Mouse (Mus musculus): ENCODE measurements at regions not wholly inside any gene's neighbourhood (a gene's known extent, or its start where the extent isn't known, plus 50 kb on each side); places are given as distances from the start of the nearest gene placed in this dataset.
A peak's percentile ranks its signal among the peaks of the same experiment; 100 is the strongest.

GRCm38 (mm10) chr8:26809943-26810342, 167.2 kb upstream of the Zfp703 start:
- no peak for DNase-seq (ENCODE audit: low spot score in 2 of 2)

DNA sequence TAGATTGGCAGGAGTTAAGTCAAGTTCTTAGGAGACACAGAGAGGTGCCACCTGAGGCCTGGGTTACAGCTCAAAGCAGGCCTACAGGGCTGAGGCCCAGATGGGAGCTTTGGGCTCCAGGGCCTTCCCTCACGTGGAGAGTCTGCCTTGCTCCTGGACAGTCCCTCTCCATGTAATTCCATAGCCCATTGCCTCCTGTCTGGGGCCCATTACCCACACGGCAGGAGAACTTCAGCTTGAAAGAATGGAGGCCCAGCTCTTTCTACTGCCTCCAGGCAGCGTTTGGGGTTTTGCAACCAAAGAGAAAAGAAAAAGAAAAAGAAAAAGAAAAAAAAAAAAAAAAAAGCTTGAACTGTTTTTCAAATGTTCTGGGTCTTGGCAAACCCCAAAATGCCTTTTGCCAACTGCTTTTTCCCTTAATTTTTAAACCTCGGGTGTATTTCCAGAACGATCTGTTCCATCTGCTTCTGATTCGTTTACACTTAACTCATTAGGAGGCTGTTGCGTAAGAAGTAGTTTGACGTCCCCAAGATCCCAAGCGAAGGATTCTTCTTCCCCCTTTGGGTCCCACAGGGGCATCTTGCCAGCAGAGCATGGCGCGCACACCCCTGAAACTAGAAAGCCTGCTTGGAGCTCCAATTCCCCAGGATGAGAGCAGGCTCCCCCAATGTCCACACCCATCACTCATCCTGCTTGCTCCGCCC, 165.4 kb upstream of the Zfp703 start:
- no peak for DNase-seq (ENCODE audit: low spot score in 2 of 2)

DNA sequence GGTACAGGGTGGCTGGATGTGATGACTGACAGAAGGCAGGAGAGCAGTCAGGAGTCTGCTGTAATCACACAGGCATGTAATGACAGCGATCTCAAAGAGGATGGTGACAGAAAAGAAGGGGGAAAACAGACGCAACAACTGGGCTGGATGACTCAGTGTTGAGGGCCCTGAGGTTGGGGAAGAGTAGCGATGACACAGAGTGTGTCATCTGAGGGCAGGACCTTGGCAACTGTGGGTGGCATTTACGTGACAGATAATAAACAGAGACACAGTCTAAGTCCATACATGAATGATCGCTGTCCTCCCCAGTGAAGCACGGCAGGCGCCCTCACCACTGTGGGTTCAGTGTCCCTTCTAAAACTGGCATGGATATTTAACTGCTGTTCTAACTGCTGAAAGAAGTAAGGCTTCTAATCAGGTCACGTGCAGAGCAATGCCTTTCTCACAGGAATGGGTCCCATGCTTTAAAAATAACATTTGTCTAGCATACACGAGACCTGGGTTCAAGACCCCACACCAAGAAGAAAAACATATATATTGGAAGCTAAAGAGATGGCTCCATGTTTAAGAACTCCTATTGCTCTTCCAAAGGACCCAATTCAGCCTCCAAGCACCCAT, 163.8 kb upstream of the Zfp703 start:
- no peak for DNase-seq (ENCODE audit: low spot score in 2 of 2)

- DNase-seq (ENCODE audit: low spot score in 2 of 2), result no peak
These were observed 162.0 kb upstream of the Zfp703 start for GRCm38 (mm10) chr8:26815020-26815584.

DNA sequence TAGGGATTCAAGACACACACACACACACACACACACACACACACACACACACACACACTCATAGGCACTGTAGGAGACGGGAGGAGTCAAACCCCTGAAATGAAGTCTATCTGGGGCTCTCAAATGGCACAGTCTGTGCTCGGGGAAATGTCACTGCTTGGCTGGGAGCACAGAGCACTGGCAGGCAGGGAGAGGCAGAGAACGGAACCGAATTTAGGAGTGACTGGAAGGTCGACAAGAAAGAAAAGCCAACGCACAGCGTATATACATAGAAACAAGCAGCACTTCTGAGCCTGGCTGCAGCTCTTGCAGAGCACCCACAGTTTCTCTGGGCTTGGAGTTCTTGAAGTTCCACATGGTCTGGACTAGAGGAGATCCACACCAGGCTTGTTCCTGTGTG, 160.1 kb upstream of the Zfp703 start:
- DNase-seq (ENCODE audit: low spot score in 2 of 2), result no peak

DNA sequence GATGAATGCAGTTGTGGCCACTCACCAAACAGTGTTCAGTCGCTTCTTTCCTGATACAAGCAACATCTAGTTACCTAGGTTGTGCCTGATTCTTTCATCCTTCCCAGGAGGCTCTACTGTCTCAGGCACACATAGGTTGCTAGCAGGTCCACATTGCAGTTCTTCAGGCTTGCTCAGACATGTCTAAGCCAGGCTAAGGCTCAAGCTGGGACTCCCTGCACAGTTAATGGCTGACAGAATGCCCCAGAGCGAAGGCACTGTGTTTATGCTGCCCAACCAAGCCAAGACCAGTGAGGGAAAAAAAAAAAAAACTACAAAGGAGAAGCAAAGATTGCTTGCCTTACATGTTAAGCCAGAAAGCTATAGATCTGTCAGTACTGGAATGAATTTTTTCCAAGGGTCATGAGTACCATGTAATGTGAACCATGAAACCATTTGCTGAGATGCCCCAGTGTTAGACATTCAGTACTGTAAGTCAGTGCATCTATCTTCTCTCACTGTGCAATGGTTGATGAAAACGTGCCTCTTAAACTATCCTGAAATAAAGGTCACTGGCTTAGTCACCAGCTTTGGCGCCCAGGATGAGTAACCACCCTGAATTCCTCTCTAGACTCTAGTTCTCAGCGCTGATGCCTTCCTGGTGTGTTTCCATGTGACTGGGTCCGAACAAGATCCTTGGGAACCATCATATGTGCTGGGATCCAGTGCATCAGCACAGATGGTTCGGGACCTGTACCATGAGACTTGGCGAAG, 152.8 kb upstream of the Zfp703 start:
- no peak for DNase-seq (ENCODE audit: low spot score in 2 of 2)

GRCm38 (mm10) chr8:26828311-26828909, 148.7 kb upstream of the Zfp703 start:
- DNase-seq (ENCODE audit: low spot score in 2 of 2), result no peak

DNA sequence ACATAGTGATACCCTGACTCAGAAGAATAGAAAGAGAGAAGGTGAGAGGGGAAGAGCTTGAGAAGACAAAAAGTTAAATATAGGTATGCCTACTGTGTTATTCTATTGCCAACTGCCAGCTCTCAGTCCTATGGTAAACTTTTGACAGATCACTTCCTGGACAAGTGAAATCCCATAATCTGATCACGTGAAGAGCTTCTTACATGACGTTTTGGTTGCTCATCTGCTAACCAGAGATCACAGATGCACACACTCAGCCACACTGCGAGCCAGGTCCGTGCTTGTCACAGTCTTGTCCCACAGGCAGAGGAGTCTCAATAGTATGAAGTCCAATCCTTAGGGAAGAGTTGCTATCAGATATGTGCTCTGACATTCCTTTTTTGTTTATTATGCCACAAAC, 147.8 kb upstream of the Zfp703 start:
- DNase-seq (ENCODE audit: low spot score in 2 of 2), result no peak

DNA sequence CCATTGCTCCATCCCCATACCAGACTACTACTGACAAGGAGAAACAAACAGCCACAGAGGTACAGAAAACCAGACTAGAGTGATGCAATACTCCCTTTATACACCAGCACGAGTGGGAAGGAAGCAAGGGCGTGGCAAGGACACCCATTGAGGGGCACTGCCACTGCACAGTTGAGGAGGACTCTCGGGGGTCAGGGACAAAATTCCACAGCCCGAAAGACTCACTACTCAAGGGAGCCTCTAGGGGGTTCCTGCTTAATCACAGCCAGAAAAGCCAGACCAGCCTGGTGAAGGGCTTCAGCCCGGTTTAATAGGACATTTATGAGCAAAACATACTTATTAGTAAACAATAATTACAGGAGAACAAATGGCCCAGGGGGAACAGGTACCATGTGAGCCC, 146.0 kb upstream of the Zfp703 start:
- no peak for DNase-seq (ENCODE audit: low spot score in 2 of 2)

DNA sequence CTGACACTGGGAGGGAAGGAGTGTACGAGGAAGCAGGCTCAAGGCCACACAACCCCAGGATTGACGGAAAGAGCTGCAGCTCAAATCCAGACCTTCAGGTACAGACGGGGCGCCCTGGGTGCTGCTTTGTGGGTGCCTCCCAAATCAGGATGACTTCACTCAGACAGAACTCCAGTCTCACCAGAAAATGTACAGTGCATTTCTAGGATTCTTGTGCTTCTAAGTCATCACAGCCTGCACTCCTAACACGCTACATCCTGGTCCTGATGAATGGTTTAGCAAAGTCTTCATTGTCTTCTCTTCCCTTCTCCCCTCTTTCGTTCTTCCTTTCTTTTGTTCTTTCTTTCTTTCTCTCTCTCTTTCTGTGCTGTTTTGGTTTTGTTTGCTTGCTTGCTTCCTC, 145.3 kb upstream of the Zfp703 start:
- DNase-seq (ENCODE audit: low spot score in 2 of 2), result no peak

DNA sequence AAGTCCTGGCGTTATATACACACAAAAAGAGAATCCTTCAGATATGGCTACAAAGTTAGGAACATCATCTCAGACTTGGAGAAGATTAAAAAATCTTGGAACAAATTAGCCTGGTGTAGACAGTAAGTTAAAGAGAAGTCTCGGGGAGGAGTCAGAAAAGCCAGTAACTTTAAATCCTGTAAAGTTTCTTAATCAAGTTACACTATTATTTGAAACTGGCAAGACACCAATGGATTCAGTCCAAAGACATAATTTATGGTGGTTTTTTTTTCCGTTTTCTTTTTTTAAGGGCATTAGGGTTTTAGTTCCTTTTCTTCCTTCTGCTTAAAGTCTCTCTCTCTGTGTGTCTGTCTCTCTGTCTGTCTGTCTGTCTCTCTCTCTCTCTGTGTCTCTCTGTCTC, 144.6 kb upstream of the Zfp703 start:
- no peak for DNase-seq (ENCODE audit: low spot score in 2 of 2)

DNA sequence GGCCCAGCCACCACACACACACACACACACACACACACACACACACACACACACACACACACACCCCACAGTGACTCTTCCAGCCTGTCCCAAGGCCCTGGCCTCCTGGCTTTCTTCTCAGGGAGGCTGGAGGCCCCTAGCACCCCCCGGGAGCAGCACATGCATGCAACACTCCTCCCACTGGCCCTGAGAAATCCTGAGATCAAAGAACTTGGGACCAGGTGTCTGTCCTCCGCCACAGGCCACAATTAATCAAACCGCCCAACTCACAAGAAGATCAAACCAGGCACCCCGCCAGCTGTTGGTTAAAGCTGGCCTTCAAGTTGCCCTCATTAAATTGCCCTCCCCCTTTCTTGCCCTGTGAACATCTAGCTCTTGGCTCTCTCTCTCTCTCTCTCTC, 143.8 kb upstream of the Zfp703 start:
- peak in 1 of 2 experiments; percentile 32 for DNase-seq (ENCODE audit: low spot score in 2 of 2)

DNA sequence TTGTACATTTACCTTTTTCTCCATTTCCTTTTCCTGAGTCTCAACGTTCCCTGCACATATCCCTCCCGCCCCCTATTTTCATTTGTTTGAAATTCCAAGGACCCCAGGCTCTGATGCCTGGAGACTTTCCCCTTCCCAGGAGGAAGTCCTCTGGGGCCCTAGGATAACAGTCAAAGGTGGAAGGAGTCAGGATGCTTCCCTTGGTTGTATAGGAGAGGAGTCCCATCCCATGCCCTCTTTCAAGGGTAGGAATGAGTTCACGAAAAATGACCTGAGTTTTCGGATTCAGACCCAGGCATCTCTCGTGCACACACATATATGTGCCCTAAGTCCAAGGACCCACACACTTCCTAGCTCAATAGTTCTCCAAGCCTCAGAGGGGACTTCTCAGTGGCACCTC, 143.3 kb upstream of the Zfp703 start:
- DNase-seq (ENCODE audit: low spot score in 2 of 2), result no peak

DNA sequence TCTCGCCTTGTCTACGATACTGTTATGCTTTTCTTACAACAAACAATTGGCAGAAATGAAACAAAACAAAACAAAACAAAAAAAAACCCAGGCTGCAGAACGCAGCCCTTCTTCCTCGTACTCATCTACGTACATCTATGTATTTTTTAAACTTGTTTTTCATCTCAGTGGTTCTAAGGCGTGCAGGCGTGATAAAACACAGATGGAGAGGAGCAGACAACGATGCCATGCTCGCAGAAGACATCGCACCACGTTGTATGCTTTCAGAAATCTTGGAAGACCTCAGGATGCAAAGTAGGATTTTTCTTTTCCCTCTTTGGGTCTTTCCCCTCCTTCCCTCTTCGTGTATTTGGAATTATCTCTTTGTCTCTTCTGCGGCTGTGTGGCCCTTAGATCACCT, 142.5 kb upstream of the Zfp703 start:
- DNase-seq (ENCODE audit: low spot score in 2 of 2), result no peak

DNA sequence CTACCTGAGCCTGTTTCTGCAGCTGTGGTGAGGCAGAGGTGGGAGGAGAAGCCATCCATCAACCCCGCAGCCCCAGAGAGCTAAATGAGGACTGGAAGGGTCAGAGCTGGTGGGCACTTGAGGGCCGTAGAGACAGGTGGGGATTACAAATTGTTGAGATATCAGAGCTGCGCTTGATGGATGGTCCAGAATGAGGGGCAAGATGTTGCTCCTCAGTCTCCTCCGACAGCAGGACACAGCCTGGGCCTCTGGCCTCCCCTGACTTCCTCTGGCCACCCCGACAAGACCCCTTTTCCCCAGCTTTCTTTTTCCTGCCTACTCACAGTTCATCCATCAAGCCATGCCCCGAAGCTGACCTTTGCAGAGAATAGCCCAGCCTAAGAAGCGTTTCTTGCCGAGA, 142.0 kb upstream of the Zfp703 start:
- no peak for DNase-seq (ENCODE audit: low spot score in 2 of 2)

- DNase-seq (ENCODE audit: low spot score in 2 of 2), result no peak
These were observed 141.5 kb upstream of the Zfp703 start for GRCm38 (mm10) chr8:26835616-26836015.

DNA sequence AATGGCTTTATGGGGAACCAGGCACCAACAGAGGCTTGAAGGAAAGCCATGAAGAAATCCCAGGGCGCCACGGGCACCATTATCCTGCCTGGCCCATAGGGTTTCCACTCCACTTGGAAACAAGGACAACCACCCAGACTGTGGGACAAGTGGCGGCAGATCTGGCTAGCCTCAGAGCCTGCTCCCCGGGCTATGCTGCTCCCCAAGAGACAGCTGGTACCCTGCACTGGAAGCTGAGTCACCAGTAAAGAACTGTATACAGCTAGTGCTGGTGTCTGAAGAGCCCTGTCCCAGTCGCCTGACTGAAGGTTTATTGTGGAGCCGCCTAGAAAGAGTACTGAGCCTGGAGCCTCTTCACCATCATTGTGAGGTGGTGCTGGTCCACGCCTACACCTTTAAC, 140.6 kb upstream of the Zfp703 start:
- no peak for DNase-seq (ENCODE audit: low spot score in 2 of 2)

DNA sequence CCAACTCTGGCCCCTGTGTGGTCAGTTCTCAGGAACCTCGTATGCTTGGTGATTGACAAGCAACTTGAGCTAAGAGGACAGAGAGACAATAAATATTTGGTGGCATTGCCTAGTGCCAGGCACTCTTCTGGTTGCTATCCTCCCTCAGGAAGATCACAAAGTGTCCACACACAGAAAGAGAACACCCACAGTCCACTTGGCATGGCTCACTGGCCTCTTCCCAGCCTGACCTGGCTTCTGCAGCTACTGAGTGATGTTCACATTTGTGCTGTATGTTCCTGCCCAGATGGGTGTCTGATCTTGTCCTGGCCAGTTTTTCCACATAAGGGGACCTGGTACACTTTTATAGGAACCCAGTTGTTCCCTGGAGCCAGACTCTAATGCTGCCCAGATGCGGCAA, 136.8 kb upstream of the Zfp703 start:
- DNase-seq (ENCODE audit: low spot score in 2 of 2), result no peak

GRCm38 (mm10) chr8:26840745-26841680, 136.1 kb upstream of the Zfp703 start:
- DNase-seq (ENCODE audit: low spot score in 2 of 2), result no peak

DNA sequence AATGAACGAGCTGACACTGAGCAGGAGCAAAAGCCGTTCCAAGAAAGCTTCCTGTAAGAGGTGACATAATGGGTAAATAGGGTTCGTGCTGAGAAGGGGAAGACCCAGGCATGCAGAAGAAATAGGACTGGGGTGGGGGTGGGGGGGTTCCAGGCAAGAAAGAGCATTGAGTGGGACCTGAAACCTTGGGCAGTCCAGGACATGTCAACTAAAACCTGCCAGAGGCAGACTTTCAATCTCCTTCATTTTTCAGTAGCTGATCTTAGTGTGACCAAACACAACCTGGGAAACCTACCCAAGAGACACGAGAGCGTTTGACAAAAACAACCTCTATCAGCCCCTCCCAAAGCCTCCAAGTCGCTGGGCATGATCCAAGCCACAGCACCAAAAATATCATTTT, 133.4 kb upstream of the Zfp703 start:
- no peak for DNase-seq (ENCODE audit: low spot score in 2 of 2)

DNA sequence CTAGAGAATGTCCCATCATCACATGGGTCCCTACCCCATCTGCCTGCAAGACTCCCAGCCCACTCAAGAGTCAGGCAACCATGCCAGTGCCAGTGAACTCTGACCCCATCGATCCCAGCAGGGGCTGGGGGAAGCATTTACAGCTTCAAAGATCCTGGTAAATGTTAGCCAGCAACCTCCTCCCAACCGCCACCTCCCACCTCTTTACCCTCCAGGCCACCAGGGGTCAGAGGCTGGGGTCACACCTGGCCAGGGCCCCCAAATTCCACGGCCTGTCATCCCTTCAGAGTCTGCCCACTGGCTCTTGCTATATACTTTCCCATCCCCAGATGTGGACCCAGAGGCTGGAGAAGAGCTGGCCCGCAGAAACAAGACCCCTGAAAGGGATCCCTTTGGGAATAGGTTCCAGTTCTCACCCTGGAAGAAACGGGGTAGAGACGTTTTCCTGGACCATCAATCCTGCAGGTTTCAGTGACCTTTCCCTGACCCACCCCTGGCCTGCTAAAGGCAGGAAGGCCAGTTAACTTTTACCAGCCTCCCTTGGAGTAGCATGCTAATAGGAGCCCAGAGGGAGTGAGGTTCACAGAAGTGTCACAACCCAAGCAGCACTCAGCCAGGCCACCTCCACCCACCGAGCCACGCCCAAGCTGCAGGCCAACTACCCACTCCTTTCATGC, 132.9 kb upstream of the Zfp703 start:
- DNase-seq (ENCODE audit: low spot score in 2 of 2), result no peak
